Mouse (Mus musculus) ovary, postnatal 36 days (tissue): Measurements from ENCODE around the gene Lime1.

Source experiments
- DNase-seq: peaks from one replicate; pipeline ENCODE4 v3.0.0; 2022; ENCODE audit warnings: low spot score, mixed read lengths

The Lime1 gene

DNA sequence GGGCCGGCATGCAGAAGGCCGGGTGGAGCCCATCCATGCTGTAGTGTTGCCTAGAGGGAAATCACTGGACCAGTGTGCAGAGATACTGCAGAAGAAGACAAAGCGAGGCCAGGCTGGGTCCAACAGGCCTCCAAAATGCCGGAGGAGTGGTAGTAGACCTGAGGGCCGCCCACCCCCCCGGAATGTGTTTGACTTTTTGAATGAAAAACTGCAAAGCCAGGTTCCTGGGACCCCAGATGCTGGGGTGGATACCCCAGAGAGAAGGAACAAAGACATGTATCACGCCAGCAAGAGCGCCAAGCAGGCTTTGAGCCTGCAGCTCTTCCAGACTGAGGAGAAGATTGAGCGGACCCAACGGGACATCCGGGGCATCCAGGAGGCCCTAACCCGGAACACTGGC is at the start of gene Lime1:
Lime1 (plus strand) TSS at position 301 of the 400 bp plus-strand sequence.
- DNase-seq = no peak

- no peak for DNase-seq
Observed at GRCm38 (mm10) chr2:181332542-181332941, 47.3 kb upstream of the Lime1 start.

DNA sequence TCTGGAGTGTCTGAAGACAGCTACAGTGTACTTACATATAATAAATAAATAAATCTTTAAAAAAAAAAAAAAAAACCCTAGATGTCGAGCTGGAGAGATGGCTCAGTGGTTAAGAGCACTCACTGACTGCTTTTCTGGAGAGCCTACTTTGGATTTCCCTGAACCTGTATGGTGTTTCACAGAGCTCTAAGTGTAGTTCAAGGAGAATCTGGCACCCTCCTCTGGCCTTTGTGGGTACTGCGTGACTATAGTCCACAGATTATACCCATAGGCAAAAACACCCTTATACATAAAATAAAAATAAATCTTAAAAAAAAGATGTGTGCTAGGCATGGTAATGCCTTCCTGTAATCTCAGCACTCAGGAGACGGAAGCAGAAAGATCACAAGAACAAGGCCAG is 45.9 kb upstream of the Lime1 start:
- peak; percentile 46 for DNase-seq

DNA sequence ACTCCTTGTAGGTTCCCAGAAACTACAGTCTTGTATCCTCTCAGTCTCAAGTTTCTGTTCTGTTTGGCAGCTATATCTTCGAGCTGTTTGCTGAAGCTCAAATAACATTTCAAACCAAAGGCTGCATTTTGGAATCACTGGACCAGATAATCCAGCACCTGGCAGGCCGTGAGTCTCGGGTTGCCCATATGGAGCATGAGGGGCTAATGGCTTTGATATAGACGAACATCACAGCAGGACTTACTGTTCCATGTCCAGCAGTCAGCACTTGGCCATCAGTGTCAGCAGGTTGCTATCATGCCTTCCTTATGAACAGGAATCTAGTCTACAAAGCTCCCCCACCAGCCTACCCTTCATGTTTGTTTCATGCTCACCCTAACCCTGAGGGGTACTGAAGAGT is 39.5 kb upstream of the Lime1 start:
- DNase-seq = no peak

GRCm38 (mm10) chr2:181342766-181343165 is 37.1 kb upstream of the Lime1 start:
- no peak for DNase-seq

- no peak for DNase-seq
Observed at GRCm38 (mm10) chr2:181356780-181357179, 23.1 kb upstream of the Lime1 start.

- DNase-seq = no peak
Observed at GRCm38 (mm10) chr2:181363946-181364345, 15.9 kb upstream of the Lime1 start.

GRCm38 (mm10) chr2:181364487-181364859 is 15.4 kb upstream of the Lime1 start:
- no peak for DNase-seq

GRCm38 (mm10) chr2:181364860-181365596 is 14.8 kb upstream of the Lime1 start, which contains the start of the genes Zgpat and Arfrp1:
TSS of gene Zgpat (plus strand) at chr2:181364928.
TSS of gene Arfrp1 (minus strand) at chr2:181365404.
- DNase-seq = peak; percentile 88

DNA sequence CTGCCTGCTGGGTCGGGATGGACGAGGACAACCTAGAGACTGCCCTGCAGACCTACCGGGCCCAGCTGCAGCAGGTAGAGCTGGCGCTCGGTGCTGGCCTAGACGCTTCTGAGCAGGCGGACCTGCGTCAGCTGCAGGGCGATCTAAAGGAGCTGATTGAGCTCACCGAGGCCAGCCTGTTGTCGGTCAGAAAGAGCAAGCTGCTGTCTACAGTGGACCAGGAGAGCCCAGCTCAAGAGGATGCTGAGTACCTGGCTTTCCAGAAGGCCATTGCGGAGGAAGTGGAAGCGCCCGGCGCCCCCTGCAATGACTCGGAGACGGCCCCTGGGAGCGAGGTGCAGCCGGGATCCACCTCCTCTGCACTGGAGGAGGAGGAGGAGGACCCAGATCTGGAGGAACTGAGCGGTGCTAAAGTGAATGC is 14.2 kb upstream of the Lime1 start:
- DNase-seq = no peak

DNA sequence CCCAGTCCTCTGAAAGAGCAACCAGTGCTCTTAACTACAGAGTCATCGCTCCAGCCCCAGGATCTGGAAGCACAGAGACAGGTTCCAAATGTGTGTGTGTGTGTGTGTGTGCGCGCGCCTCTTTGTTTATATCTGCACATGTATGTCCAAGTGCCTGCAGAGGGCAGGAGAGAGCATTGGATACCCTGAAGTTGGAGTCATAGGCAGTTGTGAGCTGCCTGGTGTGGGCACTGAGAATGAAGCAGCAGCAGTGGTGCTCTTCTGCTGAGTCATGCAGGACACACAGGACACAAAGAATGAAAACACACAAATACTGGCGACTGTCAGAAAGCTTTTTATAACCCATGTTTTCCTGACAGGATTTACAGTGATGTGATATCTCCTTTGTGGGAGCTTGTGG is 9.9 kb upstream of the Lime1 start:
- no peak for DNase-seq

DNA sequence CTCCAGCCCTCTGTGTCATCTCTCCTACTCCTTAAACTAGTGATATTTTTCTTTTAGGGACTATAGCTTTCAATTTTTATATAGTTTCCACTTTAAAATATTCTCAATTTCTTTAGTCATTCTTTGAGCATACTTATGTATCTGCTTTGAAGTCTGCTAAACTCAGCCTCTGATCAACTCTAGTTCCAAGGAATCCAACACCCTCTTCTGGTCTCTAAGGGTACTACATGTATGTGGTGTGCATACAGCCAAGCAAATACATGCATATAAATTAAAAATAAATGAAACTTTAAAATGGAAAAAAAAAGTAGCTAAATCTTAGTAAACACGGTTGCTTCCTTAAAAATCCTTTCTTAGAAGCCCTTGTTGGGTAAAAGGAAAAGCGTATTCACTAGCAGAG is 4.1 kb upstream of the Lime1 start:
- no peak for DNase-seq

GRCm38 (mm10) chr2:181377230-181377629 is 2.6 kb upstream of the Lime1 start:
- no peak for DNase-seq

DNA sequence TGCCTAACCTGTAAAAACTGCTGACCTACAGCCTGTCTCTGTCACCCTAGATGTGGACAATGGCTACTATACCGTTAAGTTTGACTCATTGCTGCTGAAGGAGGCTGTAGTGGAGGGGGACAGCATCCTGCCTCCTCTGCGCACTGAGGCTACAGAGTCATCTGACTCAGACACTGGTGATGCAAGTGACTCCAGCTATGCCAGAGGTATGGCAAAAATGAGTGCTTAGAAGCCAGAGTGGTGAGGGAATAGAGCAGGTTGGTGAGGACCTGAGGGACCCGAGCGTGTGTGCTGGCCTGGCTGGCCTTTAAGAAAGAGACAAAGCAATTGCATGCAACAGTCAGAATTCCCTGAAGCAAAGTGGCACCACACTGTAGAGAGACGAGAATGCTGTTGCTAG is 1.2 kb upstream of the Lime1 start:
- no peak for DNase-seq

DNA sequence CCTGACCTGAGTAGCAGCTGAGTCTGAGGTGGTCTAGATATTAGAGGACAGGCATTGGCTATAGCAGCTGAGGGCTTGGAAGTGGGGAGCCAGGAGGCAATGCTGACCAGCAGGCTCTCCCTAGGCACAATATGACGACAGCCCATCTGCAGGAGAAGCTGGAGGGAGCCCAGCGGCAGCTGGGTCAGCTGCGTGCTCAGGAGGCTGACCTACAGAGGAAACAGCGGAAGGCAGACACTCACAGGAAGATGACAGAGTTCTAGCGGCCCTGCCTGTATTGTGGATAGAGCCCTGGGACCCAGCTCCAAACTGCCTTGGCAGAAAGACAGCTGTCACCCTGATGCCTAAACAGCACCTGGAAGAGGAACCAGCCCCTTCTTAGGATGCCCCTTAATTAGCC is 373 bp downstream of the Lime1 start:
- DNase-seq = no peak

DNA sequence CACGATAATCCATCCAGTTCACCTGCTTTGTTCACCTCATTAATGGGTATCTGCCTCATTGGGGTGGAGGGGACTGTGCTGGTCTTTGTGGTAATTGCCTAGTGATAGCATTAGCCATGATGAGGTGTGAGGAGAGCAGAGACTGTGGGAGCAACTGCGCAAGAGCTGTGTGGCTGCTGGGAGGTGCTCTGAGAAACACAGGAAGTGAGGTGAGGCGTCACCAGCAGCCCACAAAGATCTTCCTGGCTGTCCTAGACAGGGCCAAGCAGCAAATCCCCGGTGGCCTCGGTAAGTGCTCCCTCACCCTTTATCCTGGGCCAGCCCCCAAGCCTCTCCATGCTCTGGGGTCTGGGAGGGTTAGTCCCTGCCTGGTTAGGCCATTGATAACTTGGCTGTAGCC is 1.2 kb downstream of the Lime1 start:
- no peak for DNase-seq

DNA sequence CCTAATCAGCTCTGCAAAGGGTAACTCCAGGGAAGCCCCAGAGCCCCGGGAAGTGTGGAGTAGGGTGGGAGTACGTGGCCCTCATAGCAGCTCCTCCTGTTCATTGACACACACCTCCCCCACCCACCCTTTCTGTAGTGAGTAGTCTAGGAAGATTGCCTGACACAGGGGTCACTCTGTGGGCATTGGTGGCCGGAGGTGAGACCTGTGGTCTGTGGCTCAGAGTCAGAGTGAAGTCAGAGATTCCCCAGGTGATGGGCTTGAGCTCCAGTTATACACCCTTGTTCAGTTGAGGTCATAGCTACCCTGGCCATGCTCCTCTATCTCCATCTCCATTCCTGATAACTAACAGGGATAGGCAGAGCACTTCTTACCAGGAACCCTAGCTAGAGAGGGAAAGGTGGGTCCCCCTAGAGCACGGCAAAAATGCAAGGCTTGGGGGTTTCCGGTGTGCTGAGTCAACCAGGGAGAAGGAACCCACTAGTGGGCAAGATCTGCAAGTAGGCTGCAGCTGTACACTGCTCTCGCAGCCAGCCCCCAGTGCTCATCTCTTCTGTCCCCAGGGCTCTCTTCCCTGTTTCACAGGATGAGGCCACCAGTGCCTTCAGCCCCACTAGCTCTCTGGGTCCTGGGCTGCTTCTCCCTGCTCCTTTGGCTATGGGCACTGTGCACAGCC is 1.9 kb downstream of the Lime1 start:
- no peak for DNase-seq

GRCm38 (mm10) chr2:181384463-181384862 is 4.6 kb downstream of the Lime1 start:
- DNase-seq = no peak

- peak; percentile 44 for DNase-seq
Observed at GRCm38 (mm10) chr2:181384919-181385391, 5.1 kb downstream of the Lime1 start.

DNA sequence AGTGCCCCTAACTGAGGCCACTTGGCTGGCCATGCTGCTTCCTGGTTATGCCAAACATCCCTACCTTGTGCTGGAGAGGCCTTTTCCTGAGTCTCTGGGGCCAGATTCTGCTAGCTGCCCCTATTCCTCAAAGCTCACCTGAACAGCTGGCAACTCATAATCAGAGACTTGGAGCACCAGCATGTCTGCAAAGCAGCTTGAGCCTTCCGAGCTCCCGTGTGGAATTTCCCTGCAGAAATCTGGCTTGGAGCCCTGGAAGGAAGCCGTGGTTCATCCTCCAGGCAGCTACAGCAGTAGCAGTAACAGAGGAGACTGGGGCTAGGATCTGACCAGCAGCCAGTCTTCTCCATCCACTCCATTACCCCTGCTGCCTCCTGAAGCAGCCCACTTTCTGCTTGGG is 6.0 kb downstream of the Lime1 start:
- DNase-seq = peak; percentile 39

DNA sequence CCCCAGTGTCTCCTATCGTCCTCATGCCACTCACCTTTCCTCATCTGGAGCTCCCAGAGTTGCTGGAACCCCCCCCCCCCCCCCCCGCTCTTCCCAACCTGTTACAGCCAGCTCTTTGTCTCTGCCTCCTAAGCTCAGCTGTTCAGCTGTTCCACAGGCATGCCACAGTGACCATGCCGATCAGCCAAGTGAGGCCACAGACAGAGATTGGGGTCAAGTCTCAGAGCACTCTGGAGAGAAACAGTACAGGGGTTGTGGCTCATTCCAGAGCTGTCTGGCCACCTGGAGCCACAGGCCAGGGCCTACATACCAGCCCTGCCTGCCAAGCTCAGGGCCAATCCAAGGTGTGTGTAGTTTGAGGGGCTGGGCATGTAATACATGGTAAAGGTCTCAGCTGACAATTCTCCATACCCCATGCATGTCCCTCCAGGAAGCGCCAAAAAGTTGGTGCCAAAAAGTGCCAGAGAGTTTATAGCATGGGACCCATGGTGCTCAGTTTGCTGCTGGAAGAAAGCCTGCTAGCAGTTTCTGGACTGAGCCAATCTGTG is 6.9 kb downstream of the Lime1 start:
- DNase-seq = no peak

GRCm38 (mm10) chr2:181390136-181390870 is 10.4 kb downstream of the Lime1 start:
- no peak for DNase-seq
